Mouse (Mus musculus) adrenal gland, postnatal 10 days (tissue): ENCODE data around the gene Plppr1. TPM values are rescaled to one million over a fixed set of nuclear protein-coding genes. Genes with fewer than 3 reads are reported as not detected.
A peak's percentile ranks its signal among the peaks of the same experiment; 100 is the strongest.

Experiments
- DNase-seq: peaks from one replicate; pipeline ENCODE4 v3.0.0; 2021; ENCODE audit warnings: mixed read lengths
- long read RNA-seq, 2 experiments: library from polyadenylated mRNA; stranded (forward); transcript quantifications; one replicate each; pipeline ENCODE4 v2.0.0; 2021
- total RNA-seq, 2 experiments: library from RNA; stranded (reverse); gene quantifications; 2 replicates each; pipeline ENCODE4 v1.2.3; 2021

Gene Plppr1
- 1 to 10 TPM in 1 of 2 experiments, under 1 TPM in 1; 0.76 to 1.1 TPM for total RNA-seq
- long read RNA-seq, experiment 1: 0 reads
- long read RNA-seq, experiment 2: 0 reads

- DNase-seq: peak; percentile 41
Measured at GRCm38 (mm10) chr4:49059021-49059401, at the start of gene Plppr1. Gene Plppr1, plus strand, starts transcription at chr4:49059273.

DNA sequence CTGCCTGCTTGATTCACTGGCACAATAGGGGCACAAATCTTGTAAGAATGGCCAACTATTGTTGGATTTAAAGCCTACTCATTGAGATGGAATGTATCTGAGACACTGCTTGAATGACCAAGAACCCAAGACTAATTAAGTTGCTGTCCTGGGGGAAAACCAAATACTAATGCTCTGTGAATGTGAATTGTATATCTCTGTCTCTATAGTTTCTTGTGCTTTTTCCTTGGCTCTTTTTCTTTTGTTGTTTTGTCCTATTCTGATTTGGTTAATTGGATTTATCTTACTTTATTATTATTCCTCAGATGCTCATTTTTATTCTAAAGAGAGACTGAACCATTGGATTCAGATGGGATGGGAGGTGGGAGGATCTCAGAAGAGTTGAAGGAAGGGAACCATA is 42.4 kb upstream of the Plppr1 start:
- no peak for DNase-seq

DNA sequence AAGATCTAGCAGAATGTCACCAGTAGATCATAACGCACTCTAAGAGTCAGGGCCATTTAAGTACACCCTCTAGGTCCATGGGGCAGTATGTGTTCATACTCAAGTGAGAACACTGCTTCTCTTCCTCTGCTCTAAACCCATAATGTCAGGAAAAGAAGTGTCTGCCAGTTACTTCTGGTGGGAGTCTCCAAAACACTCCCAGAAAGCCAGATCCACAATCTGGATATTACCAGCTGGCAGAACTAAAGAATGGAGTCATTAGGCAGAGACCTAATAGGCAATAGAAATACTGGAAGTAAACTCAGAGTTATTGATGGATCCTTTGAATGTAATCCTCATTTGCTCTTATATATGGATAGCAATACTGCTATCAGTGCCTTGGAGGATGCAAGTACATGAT is 35.9 kb upstream of the Plppr1 start:
- no peak for DNase-seq

DNA sequence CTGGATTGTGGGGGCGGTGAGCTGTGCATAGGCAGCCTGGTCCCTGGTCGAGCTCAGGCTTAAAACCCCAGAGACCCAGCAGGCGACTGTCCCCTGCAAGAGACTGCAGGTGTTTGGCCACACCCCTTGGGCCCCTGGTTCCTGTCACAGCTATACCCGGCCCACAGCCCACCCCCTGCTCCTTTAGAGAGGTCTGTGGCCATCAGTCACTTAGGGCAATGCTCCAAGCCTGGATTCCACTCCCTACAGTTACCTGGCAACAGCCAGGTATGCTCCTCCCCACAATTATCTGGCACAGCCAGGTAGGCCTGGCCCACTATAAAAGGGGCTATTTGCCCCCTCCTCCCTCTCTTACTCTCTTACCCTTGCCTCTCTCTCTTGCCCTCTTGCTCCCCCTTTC is 20.8 kb upstream of the Plppr1 start:
- no peak for DNase-seq

DNA sequence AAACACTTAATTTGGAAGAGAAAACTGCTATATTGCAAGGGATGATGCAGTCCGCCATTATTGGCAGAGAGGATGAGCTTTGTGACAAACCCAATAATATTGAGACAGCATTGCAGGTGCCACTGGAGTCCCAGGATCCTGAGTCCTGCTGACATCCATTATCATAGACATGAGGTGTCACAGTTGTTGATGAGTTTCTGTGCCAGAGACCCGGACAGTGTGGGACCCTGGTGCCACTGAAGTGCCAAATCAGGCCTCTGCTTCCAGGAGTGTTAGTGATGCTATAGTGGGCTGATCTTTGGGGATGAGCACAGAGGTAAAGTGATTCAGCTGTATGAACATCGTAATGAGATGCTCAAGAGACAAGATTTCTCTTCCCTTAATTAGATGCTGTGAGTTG is 19.2 kb upstream of the Plppr1 start:
- no peak for DNase-seq

- DNase-seq: peak; percentile 88
Measured at GRCm38 (mm10) chr4:49041655-49042054, 17.4 kb upstream of the Plppr1 start.

DNA sequence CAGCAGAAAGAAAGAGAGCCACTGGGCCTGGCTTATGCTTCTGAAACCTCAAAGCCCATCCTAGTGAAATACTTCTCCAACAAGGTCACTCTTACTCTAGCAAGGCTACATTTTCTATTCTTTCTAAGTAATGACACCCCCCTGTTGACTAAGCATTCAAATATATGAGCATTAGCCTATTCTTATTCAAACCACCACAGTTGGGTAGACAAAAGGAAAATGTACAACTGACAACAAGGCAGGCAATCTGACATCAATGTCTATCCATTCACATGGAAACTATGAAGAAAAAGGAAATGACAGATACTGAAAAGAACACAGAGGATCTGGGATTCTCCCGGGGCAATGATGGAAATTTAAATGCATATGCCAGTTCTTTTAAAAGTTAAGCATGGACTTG is 8.4 kb upstream of the Plppr1 start:
- DNase-seq: no peak

DNA sequence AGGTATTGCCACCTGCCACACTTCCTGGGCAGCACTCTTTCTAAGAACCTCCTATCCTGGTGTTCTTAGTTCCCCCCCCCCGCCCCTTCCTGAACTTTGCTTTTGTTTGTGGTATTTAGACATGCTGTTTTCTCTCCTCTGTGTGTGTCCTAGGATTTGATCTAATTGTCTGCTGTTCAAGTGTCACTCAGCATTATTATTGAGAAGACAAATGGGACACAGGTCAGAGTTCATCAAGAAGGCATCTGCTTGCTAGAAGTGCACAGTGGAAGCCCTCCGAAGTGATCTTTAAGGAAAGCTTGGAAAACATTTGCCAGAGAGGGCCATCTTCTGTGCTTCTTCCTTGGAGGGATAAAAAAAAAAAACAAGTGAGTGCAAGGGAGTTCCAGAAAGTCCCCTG is 1.2 kb upstream of the Plppr1 start:
- no peak for DNase-seq

GRCm38 (mm10) chr4:49058557-49058956 is 516 bp upstream of the Plppr1 start:
- DNase-seq: no peak

- peak; percentile 52 for DNase-seq
Measured at GRCm38 (mm10) chr4:49059402-49060381, 619 bp downstream of the Plppr1 start.

DNA sequence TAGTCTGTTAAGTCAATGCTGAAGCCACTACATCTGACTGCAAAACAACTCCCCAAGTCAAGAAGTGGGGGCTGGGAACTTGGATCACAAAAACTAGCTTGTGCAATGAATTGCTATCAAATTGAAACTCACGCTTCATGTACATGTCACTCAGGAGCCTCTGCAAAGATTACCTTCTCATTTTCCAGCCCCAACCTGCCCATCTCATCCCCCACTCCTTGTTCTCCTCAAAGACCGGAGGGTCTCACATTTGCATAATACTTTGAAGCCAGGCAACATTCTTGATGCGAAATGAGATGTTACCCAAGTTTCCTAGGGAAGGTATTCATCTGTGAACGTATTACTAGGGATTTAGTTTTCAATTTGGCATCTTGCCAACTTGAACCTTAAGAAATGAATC is 10.4 kb downstream of the Plppr1 start:
- no peak for DNase-seq

GRCm38 (mm10) chr4:49072886-49073285 is 13.8 kb downstream of the Plppr1 start:
- DNase-seq: peak; percentile 90

- DNase-seq: no peak
Measured at GRCm38 (mm10) chr4:49075881-49076280, 16.8 kb downstream of the Plppr1 start.

DNA sequence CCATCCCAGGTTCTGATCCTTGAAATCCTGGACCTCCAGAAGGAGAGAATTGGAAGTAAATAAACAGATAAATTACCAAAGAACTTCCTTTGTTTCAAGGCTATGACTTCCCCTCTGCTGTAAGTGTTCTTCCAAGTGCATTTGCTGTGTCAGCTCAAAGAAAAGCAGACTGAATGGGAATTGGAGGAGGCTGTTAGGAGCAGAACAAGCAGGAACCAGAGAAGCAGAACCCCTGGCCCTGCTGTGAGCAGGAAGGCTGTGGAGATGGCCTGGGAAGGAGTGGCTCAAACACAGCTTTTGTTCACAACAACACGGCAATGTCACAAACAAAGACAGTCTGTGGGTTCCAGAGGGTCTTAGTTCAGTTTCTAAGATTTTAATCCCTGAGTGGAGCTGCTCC is 20.3 kb downstream of the Plppr1 start:
- no peak for DNase-seq

DNA sequence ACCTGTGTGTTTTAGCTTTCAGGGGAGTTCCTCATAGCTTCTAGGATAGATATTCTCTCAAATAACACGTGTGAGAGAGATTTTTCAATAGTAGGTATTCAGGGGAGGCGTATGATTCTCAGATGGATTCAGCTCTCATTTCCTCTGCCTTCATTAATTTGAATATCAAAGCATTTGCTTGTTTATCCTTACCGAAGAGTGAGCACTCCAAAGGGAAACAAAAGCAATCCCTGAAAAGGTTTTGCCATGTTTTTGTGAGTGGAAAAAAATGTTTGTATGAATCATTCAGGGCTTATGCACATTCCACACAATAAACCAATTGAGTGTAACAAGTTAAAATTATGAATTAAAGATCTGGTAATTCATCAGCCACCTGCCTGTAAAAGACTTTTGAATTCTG is 29.1 kb downstream of the Plppr1 start:
- DNase-seq: no peak

- DNase-seq: no peak
Measured at GRCm38 (mm10) chr4:49090461-49090860, 31.4 kb downstream of the Plppr1 start.

GRCm38 (mm10) chr4:49099448-49099847 is 40.4 kb downstream of the Plppr1 start:
- DNase-seq: no peak

- no peak for DNase-seq
Measured at GRCm38 (mm10) chr4:49101934-49102768, 43.1 kb downstream of the Plppr1 start.

GRCm38 (mm10) chr4:49102769-49103193 is 43.7 kb downstream of the Plppr1 start:
- DNase-seq: no peak

DNA sequence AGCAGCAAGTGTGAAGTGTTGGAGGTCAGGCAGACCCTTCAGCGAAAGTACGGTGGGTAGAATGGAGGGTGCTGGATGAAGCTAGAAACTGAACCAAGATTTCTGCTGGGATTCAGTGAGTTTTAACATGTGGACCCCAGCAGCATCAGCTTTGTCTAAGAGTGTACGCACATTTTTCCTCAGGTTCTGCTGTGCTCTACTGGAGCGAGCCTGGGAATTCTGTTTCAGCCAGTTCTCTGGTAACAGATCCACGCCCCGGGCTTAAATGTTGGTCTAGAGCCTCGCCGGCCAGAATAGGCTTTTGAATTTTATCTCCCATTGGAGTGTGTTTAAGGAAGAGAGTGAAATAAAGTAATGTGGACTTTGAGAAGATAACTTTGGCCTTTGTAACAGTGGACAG is 45.8 kb downstream of the Plppr1 start:
- no peak for DNase-seq

GRCm38 (mm10) chr4:49107895-49108294 is 48.8 kb downstream of the Plppr1 start:
- no peak for DNase-seq

- no peak for DNase-seq
Measured at GRCm38 (mm10) chr4:49108371-49108770, 49.3 kb downstream of the Plppr1 start.

DNA sequence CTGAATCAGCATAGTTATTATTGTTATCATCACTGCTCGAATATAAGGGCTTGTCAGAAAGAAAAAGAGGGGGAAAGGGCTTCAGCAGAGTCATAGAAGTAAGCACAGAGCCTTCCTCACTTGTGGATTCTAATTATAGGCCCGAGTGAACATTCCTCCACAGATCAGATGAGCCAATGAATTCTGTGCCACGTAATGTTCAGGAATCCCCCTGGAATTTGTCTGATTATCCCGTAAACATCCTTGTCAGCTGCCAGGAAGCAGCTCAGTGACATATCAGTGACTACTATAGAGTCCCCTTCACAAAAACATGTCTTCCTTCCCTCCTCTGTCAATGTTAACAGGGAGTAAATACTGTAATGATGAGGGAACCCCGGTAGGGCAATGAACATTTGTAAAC is 50.9 kb downstream of the Plppr1 start:
- no peak for DNase-seq
